Mouse (Mus musculus): ENCODE data around the gene Tnni2.

GRCm38 (mm10) chr7:142474799-142475198 is 33.2 kb downstream of the Tnni2 start:
- no peak for TF ChIP-seq POLR2A (IDR thresholded peaks at IDR 0.05; ENCODE audit: borderline replicate concordance, control insufficient read depth, low read depth, low read length)
- TF ChIP-seq CTCF (IDR thresholded peaks at IDR 0.05; ENCODE audit: control insufficient read depth, insufficient read depth, low read length): no peak
